Mouse (Mus musculus) ES-E14 (cell line): Measurements from ENCODE around the gene Tdrd3. TPM values are rescaled to one million over a fixed set of nuclear protein-coding genes. Genes with fewer than 3 reads are reported as not detected.

Experiments
- DNase-seq: peaks from one replicate; pipeline ENCODE4 v3.0.0-alpha.2; 2013; ENCODE audit warnings: low read depth, low spot score
- H3K27ac ChIP-seq: 2 replicates; pipeline ENCODE4 v1.5.1; 2012; ENCODE audit warnings: low read depth, mild to moderate bottlenecking, low read length, moderate library complexity, mixed read lengths; ENCODE audit not compliant: poor library complexity, insufficient read depth, severe bottlenecking
- H3K36me3 ChIP-seq: 2 replicates; pipeline ENCODE4 v1.6.1; 2012; ENCODE audit warnings: mild to moderate bottlenecking, low read length, moderate library complexity, mixed read lengths; ENCODE audit not compliant: control insufficient read depth, poor library complexity, insufficient read depth, severe bottlenecking
- H3K4me1 ChIP-seq, 2 experiments: fragments of 150-350 bp in 1 of 2; sonication (generic) in 1 of 2; 2 replicates each; pipeline ENCODE4 v1.6.1; 2012; ENCODE audit warnings: low read length in 2 of 2, mild to moderate bottlenecking in 1 of 2, mixed read lengths in 1 of 2; ENCODE audit not compliant: control insufficient read depth in 2 of 2, insufficient read depth in 2 of 2, poor library complexity in 1 of 2
- H3K4me3 ChIP-seq, 2 experiments: fragments of 150-350 bp in 1 of 2; sonication (generic) in 1 of 2; 2 replicates each; pipeline ENCODE4 v1.5.1; 2012; ENCODE audit warnings: low read length in 2 of 2, low read depth in 1 of 2, mild to moderate bottlenecking in 1 of 2, mixed read lengths in 1 of 2; ENCODE audit not compliant: insufficient read depth in 1 of 2, poor library complexity in 1 of 2, severe bottlenecking in 1 of 2
- H3K9ac ChIP-seq: 2 replicates; pipeline ENCODE4 v1.6.1; 2012; ENCODE audit warnings: low read depth, mild to moderate bottlenecking, low read length, mixed read lengths; ENCODE audit not compliant: poor library complexity, insufficient read depth, severe bottlenecking
- H3K9me3 ChIP-seq: fragments of 150-350 bp; sonication (generic); 2 replicates; pipeline ENCODE4 v1.6.1; 2012; ENCODE audit warnings: low read depth, mild to moderate bottlenecking, low read length; ENCODE audit not compliant: control insufficient read depth, insufficient read depth
- CHD2 ChIP-seq: IDR thresholded peaks from 2 replicates; pipeline ENCODE4 v1.6.1; 2014; ENCODE audit warnings: mild to moderate bottlenecking, low read depth, low read length, inconsistent platforms
- HCFC1 ChIP-seq: IDR thresholded peaks from 2 replicates; pipeline ENCODE4 v1.6.1; 2012; ENCODE audit warnings: low read length, inconsistent platforms, borderline replicate concordance; ENCODE audit not compliant: insufficient read depth
- MAFK ChIP-seq: IDR thresholded peaks from 2 replicates; pipeline ENCODE4 v1.6.1; 2014; ENCODE audit warnings: mild to moderate bottlenecking, low read depth, low read length, inconsistent platforms; ENCODE audit not compliant: insufficient read depth
- ZC3H11A ChIP-seq: IDR thresholded peaks from 2 replicates; pipeline ENCODE4 v1.6.1; 2012; ENCODE audit warnings: low read depth, mild to moderate bottlenecking, inconsistent platforms, low read length, borderline replicate concordance
- ZNF384 ChIP-seq: IDR thresholded peaks from 2 replicates; pipeline ENCODE4 v1.6.1; 2012; ENCODE audit warnings: low read depth, low read length, inconsistent platforms
- in situ Hi-C, 2 experiments: fragments of 600-800 bp; cut with MboI; formaldehyde crosslinking; loops; one replicate each; pipeline ENCODE4 v1.15.1; 2025; ENCODE audit warnings: low sequenced_read_pairs in 2 of 2, inconsistent platforms in 1 of 2; ENCODE audit not compliant: unreplicated experiment in 2 of 2
- total RNA-seq: library from RNA; depleted of rRNA; stranded (reverse); fragments of 300-350 nt; gene quantifications from 2 replicates; pipeline ENCODE4 v1.2.3, GENCODE M21; 2012

The Tdrd3 gene
- total RNA-seq, 1 experiment = 5.4 TPM

- no peak for DNase-seq
- Histone ChIP-seq H3K4me1 (peaks cover 3 to 6% of the 10 kb centered on the region in 2 experiments; a peak in 3 of 4 replicates), H3K9ac (no peak overlapping the region), H3K27ac (no peak overlapping the region), H3K4me3 (no peak overlapping the region), H3K36me3 (no peaks in the 10 kb centered on the region), H3K9me3 (no peaks in the 10 kb centered on the region)
- TF ChIP-seq CHD2 (no peak), ZNF384 (no peak), MAFK (no peak), HCFC1 (no peak), ZC3H11A (no peak)
- in situ Hi-C loops = loop anchor here in 1 of 2 experiments (25.0 kb wide), 2 partner anchors 215 to 290 kb away; partner anchors contain the start of gene Diaph3
Observed at GRCm38 (mm10) chr14:87427032-87427431, 10.6 kb downstream of the Tdrd3 start.

DNA sequence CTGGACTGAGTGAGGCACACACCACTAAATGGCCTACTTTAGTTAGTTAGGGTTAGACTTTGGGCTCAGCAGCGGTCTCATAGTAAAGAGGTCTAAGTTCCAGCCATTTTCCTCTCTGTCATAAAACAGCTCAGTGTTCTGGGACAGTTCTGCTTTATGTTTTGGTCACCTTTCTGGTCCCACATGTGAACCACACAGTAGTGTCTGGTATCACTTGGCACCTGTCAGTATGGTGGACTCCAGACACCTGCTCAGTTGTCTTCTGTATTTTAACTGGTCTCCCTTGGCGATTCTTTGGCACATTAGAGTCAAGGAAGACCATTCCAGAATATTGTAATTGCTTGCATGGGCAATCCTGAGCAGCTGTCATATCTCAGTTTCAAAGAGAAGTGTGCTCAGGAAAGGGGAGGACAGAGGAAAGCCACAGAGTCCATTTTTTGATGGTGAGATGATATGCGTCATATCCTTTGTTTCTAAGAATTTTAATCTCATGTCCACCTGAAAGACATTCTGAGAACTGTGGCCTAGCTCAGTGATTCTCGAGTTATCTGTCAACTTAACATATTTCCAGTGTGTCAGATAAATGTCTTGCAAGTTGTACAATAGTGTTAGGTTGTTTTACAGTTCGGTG is 11.3 kb downstream of the Tdrd3 start:
- no peak overlapping the region for H3K27ac ChIP-seq
- DNase-seq = no peak
- H3K4me3 ChIP-seq = no peak overlapping the region
- no peaks in the 10 kb centered on the region for H3K36me3 ChIP-seq
- TF ChIP-seq MAFK (no peak), CHD2 (no peak), ZC3H11A (no peak), ZNF384 (no peak), HCFC1 (no peak)
- H3K9ac ChIP-seq = no peak overlapping the region
- no peaks in the 10 kb centered on the region for H3K9me3 ChIP-seq
- H3K4me1 ChIP-seq = peaks cover 3 to 6% of the 10 kb centered on the region in 2 experiments; a peak in 3 of 4 replicates
- in situ Hi-C loops = loop anchor here in 1 of 2 experiments (25.0 kb wide), 2 partner anchors 215 to 290 kb away; partner anchors contain the start of gene Diaph3

DNA sequence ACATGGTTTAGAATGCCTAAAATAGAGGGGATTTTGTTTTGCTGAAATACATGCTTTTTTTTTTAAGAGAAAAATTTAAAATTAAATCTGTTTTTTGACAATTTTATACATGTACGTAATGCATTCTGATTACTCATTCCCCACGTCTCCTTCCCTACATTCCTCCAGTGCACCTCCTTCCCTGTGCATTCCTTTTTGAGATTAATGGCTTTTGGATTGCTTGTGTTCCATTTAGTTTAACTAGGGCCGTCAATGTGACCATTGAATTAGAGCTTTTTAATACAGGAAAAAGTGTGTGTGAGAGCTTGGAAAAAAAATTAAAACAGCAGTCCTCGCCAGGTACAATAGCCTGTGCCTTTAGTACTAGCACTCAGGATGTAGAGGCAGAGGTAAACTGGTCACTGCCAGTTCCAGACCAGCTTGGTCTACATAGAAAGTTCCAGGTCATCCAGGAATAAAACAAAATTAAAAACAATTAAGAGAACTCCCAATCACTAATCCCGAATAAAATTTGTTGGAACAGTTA is 17.0 kb downstream of the Tdrd3 start:
- H3K4me3 ChIP-seq = no peak overlapping the region
- no peaks in the 10 kb centered on the region for H3K9me3 ChIP-seq
- in situ Hi-C loops = loop anchor here in 1 of 2 experiments (25.0 kb wide), 2 partner anchors 221 to 296 kb away; partner anchors contain the start of gene Diaph3
- H3K36me3 ChIP-seq = no peaks in the 10 kb centered on the region
- TF ChIP-seq ZC3H11A (no peak), MAFK (no peak), CHD2 (no peak), HCFC1 (no peak), ZNF384 (no peak)
- no peak overlapping the region for H3K27ac ChIP-seq
- DNase-seq = no peak
- H3K9ac ChIP-seq = no peak overlapping the region
- no peaks in the 10 kb centered on the region; a peak in 1 of 4 replicates for H3K4me1 ChIP-seq

GRCm38 (mm10) chr14:87435382-87435781 is 18.9 kb downstream of the Tdrd3 start:
- H3K36me3 ChIP-seq = no peaks in the 10 kb centered on the region
- no peak overlapping the region for H3K4me3 ChIP-seq
- in situ Hi-C loops = loop anchor here in 1 of 2 experiments (25.0 kb wide), 2 partner anchors 223 to 298 kb away; partner anchors contain the start of gene Diaph3
- H3K9ac ChIP-seq = no peak overlapping the region
- DNase-seq = no peak
- no peaks in the 10 kb centered on the region for H3K9me3 ChIP-seq
- H3K4me1 ChIP-seq = no peaks in the 10 kb centered on the region; a peak in 1 of 4 replicates
- TF ChIP-seq ZC3H11A (no peak), MAFK (no peak), ZNF384 (no peak), CHD2 (no peak), HCFC1 (no peak)
- no peak overlapping the region for H3K27ac ChIP-seq
